Mouse (Mus musculus) frontal cortex, postnatal 10 days (tissue): ENCODE measurements around the gene Fbxo41.
A peak's percentile ranks its signal among the peaks of the same experiment; 100 is the strongest.
"Not testable (repeated sequence)": the region's sequence is repeated elsewhere in the genome, so short reads cannot be mapped to it uniquely, and the experiment has no call there.

Experiments
- DNase-seq, 2 experiments: peaks; one replicate each; pipeline ENCODE4 v3.0.0; 2022; ENCODE audit warnings: low spot score in 2 of 2, mixed read lengths in 1 of 2

The Fbxo41 gene

GRCm38 (mm10) chr6:85491606-85492005 is 11.2 kb downstream of the Fbxo41 start:
- DNase-seq, result no peak

DNA sequence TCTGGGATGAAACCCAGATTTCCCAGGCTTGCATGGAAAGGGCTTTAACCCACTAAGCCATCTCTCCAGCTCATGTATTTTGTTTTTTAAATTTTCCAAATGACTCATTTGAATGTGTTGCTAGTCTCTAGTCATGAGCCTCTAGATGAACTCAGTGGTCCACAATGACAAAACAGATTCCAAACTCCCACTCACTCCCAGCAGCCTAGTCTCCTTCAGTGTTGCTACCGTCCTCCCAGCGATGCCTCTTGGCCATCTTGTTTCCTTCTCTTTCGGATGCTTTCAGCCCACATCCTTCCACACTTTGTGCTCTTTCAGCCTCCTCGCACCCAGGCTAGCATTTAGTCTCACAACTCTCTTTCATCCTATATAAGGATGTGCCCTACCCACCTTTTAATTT is 12.5 kb downstream of the Fbxo41 start:
- DNase-seq, result no peak

GRCm38 (mm10) chr6:85489717-85490116 is 13.1 kb downstream of the Fbxo41 start:
- no peak for DNase-seq

DNA sequence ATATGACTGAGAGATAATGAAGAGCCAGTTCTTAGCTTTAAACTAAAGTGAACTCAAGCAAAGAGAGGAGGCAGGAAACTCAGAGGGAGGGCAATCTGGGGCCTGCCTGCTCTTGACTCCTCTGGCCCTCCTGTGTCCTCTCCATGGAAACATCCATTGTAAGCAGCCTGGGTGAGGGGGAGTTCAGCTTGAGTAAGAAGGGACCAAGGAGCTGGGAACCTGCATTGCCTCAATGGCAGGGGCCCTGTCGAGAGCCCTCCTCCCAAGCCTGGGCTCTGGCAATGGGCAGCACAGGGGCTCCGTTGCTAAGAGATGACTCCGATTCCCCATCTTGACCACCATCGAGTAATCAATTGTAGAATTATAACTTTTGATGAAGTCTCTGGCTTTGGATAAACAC is 14.3 kb downstream of the Fbxo41 start:
- no peak for DNase-seq

DNA sequence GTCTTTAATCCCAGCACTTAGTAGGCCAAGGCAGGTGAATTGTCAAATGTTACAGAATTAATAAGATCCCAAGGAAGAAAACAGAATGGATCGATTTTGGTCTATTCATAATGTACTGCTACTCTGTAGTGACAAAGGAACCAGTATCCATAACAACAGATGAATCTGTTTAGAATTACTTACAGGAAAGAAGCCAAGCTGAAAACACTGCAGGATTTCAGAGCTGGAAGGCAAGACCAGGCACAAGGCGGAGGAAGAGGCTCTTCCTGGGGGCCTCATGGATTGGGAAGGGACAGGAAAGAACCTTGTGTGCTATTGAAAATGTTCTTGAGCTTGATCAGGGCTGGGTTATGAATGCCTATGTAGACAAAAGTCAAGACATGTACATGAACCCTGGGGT is 17.1 kb downstream of the Fbxo41 start:
- DNase-seq, result no peak

- no peak for DNase-seq
Measured at GRCm38 (mm10) chr6:85483843-85484721, 18.7 kb downstream of the Fbxo41 start.

DNA sequence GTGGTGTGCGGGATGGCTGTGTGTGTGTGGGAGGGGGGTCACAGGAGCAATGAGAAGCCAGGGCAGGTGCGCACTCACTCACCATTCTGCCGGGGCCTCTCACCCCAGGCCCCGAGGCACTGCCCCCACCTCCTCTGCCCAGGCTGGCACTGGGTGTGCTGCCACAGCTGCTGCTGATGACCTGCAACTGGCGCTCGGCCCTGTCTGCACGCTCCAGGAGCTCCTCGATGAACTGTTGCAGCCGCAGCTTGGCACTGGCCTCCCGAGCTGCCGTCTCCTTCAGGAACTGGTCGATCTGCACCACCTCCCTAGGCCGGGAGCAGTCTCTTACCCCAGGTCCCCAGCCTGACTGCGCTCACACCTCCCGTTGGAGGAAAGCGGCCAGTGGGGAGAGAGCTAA is 22.1 kb downstream of the Fbxo41 start:
- DNase-seq, result no peak

DNA sequence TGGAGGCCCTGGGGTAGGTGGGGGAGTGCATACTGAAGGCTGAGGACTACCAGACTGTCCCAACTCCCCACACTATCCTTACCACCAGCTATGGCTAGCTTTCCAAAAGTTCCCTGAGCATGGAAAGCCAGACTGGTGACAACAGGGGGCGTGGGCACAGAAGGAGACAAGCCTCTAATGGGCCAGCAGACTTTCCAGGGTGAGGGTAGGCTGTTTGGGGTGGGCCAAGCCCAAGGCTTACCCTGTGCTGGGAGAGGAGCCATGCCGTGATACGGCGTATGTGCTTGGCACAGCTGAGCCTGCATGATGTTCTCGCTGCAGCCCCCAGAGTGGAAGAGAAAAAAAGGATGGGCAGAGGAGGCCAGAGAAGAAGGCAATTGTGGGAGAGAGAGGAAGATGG is 22.8 kb downstream of the Fbxo41 start:
- DNase-seq, result no peak

- no peak for DNase-seq
Measured at GRCm38 (mm10) chr6:85478416-85478815, 24.4 kb downstream of the Fbxo41 start.

DNA sequence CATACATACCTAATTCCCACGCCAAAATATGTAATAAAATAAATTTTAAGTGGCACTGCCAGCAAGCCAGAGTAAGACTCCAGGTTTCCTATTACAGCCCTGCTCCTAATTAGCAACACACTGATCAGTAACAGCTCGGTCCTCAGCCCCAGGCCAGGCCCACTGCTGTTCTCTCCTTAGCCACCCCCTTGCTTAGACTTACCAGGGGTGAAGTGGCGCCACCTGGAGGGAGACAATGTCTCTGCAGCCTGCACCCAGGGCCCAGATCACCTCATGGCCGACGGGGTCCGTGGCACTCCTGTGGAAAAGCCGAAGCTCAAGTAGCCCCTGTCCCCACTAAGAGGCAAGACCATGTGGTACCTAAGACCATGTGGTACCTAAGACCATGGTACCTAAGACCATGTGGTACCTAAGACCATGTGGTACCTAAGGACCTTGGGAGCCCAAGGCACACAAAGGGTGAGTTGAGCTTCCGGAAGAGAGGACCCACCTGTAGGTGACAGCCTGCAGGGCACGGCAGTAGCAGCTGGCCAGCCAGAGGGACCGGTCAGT is 25.4 kb downstream of the Fbxo41 start:
- no peak for DNase-seq

DNA sequence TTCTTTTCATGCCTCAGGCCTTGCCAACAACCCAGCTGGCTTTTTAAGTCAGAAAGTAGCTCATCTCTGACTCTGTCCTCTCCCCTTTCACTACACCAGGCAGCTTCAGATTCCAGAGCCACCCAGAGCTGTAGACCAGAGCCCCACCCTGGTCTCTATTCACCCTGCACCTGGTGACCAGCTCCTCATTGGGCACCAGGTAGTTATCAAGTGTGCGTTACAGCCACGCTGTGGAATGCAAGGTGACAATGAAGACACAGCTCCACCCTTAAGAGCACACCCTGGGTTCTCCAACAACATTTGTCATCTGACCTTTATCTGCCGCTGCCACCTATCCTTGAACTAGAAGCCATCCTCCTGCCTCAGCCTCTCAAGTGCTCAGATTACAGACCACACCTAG is 27.2 kb downstream of the Fbxo41 start:
- DNase-seq, result no peak

- no peak for DNase-seq
Measured at GRCm38 (mm10) chr6:85472542-85472941, 30.3 kb downstream of the Fbxo41 start.

GRCm38 (mm10) chr6:85471962-85472361 is 30.8 kb downstream of the Fbxo41 start:
- no peak for DNase-seq

- DNase-seq, result no peak
Measured at GRCm38 (mm10) chr6:85469660-85470430, 32.9 kb downstream of the Fbxo41 start.

DNA sequence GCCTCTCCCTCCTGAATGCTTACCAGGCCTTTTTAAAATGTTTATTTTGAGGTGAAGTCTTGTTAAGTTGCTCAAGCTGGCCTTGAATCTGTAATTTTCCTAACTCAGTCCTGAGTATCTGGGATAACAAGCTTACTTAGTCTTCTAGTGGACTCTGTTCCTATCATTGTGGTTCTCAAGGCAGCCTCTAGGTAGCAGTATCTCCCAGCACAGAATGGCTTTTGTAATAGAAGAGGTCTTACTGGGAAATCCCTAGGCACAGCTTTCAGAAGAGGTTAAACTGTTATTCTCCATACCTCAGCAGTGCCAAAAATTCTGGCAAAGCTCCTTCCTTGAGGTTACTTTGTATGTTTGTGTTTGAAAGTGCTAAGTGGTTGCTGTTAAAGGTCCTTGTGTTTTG is 37.4 kb downstream of the Fbxo41 start:
- DNase-seq, result no peak

GRCm38 (mm10) chr6:85459621-85460020 is 43.2 kb downstream of the Fbxo41 start:
- no peak for DNase-seq

DNA sequence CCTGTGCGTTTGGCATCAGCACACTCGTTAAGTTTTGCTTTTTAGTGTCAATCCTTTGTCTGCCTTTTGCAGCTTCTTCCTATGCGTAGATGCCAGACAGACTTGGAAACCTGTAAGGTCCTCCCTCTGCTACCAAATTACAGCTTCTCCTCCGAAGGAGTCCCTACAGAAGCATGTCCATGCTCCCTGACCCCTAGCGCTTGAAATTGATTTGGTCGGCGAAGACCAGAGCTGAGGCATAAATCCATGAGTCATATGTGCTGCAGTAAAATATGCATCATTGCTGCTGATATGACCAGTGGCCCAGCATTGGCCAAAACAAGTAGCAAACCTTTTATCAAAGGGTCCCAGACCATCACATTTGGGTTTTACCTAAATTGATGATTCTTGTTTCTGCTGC is 50.0 kb downstream of the Fbxo41 start:
- DNase-seq, result no peak

DNA sequence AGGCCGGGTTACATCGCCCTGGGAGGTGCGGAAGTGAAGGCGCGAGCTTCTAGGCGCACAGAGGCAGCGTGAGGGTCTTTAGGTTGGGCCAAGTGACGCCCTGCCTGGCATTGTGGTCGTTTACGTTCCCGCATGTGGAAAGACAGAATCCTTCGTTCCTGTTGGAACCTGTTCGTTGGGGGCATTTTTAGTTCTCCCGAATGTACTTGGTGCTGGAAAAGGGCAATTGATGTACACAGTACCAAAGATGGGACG is 50.5 kb downstream of the Fbxo41 start:
- no peak for DNase-seq

DNA sequence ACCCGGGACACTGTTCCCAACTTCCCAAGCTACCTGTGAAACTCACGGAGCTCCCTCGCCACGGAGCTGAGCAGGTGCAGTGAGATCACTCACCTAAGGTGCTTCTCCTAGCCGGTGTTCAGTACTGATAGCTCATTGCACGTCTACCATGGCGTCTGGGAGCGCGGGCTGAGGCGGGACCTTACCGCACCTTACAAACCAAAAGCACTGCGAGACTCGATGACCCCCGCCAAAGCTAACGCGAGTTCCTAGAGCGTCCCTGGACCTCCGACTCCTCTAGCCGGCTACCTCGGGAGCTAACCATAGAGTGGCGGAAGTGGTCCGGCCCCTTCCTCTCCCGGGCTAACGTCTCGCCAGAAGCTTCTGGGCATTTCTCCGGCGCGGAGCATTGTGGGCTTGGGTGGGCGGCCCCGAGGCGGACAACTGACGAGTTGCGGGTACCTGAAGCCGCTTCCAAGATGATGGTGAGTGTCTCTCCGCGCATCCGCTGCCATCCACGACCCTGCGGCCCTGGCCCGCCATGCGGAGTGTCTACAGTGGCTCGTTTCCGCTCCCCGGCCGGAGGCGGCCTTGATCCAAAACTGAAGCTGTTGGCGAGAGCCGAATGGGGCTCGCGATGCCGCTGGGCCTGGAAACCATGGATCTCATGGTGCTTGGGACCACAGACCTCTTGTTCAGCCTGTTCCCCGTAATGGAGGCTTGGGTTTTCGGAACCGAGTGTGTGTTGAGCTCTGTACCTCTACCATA is 51.0 kb downstream of the Fbxo41 start, which contains the start of gene Pradc1:
Gene Pradc1, minus strand, starts transcription at position 307 of the 747 bp plus-strand sequence.
- peak; percentile 97 for DNase-seq

GRCm38 (mm10) chr6:85450697-85451663 is 51.8 kb downstream of the Fbxo41 start, which contains the start of gene Cct7:
Gene Cct7 (plus strand): TSS chr6:85451514.
- peak; percentile 99 for DNase-seq

DNA sequence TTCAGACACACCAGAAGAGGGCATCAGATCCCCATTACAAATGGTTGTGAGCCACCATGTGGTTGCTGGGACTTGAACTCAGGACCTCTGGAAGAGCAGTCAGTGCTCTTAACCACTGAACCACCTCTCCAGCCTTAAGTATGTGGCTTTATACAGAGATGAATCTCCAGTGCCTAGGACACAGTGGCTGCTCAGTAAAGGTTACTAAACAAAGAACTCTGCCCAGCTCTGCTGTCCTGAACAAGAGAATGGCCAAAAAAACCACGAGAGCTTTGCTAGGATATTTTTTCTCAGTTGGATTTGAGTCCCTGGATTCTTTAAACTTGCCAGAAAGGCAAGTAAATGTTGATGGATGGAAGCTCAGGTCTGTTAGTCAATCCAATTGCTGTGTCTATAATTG is 52.7 kb downstream of the Fbxo41 start:
- DNase-seq, result not testable (repeated sequence)
